Mouse (Mus musculus) intestine, embryonic 14.5 days (tissue): ENCODE data around the gene Ppp1r3g. TPM values are rescaled to one million over a fixed set of nuclear protein-coding genes. Genes with fewer than 3 reads are reported as not detected.

Source experiments
- ATAC-seq: fragments of 200-750 bp; cut with Nextera tagmentation; replicated peaks from 2 replicates; pipeline ENCODE4 v1.8.0; 2017; ENCODE audit warnings: low read depth, moderate number of reproducible peaks, moderate TSS enrichment, moderate library complexity; ENCODE audit not compliant: low FRiP score, low TSS enrichment
- DNase-seq: peaks from one replicate; pipeline ENCODE4 v3.0.0-alpha.2; 2018; ENCODE audit warnings: low spot score
- H3K27ac ChIP-seq: fragments of 300-500 bp; sonication (generic); 2 replicates; pipeline ENCODE4 v1.5.1; 2014; ENCODE audit warnings: low read depth, mild to moderate bottlenecking, control low read depth
- H3K27me3 ChIP-seq: fragments of 300-500 bp; sonication (generic); replicated peaks from 2 replicates; pipeline ENCODE4 v1.6.1; 2014; ENCODE audit warnings: low read length, control low read depth; ENCODE audit not compliant: control insufficient read depth, insufficient read depth
- H3K36me3 ChIP-seq: fragments of 300-500 bp; sonication (generic); 2 replicates; pipeline ENCODE4 v1.6.1; 2014; ENCODE audit warnings: low read length, control low read depth; ENCODE audit not compliant: control insufficient read depth, insufficient read depth
- H3K4me1 ChIP-seq: fragments of 300-500 bp; sonication (generic); replicated peaks from 2 replicates; pipeline ENCODE4 v1.6.1; 2014; ENCODE audit warnings: low read length, control low read depth, mixed read lengths; ENCODE audit not compliant: control insufficient read depth, insufficient read depth
- H3K4me2 ChIP-seq: fragments of 300-500 bp; sonication (generic); 2 replicates; pipeline ENCODE4 v1.6.1; 2014; ENCODE audit warnings: low read length
- H3K4me3 ChIP-seq: fragments of 300-500 bp; sonication (generic); 2 replicates; pipeline ENCODE4 v1.5.1; 2014; ENCODE audit warnings: low read depth, low read length, control low read depth, mixed read lengths
- H3K9ac ChIP-seq: fragments of 300-500 bp; sonication (generic); 2 replicates; pipeline ENCODE4 v1.6.1; 2014; ENCODE audit warnings: mild to moderate bottlenecking, low read length
- H3K9me3 ChIP-seq: fragments of 300-500 bp; sonication (generic); 2 replicates; pipeline ENCODE4 v1.6.1; 2016; ENCODE audit warnings: low read length, control low read depth; ENCODE audit not compliant: control insufficient read depth
- WGBS: fragments of 180-500 bp; shearing (Covaris S2); extraction: QIAGEN DNeasy Blood & Tissue Kit; methylation state at CpG from one replicate; pipeline ENCODE4 v1.1.7; 2014; 5-methylcytosine and 5-hydroxymethylcytosine counted together
- polyA plus RNA-seq: library from polyadenylated mRNA; unstranded; fragments of >200 nt; fragmentation: Nextera tagmentation; extraction: Ambion mirVana; gene quantifications from 2 replicates; pipeline ENCODE4 v1.2.1, GENCODE M21; 2014

Gene Ppp1r3g
- polyA plus RNA-seq: 0.96 and 1.6 TPM in 2 replicates

GRCm38 (mm10) chr13:35958539-35958938, at the start of gene Ppp1r3g:
TSS of gene Ppp1r3g (plus strand) at chr13:35958839.
- DNase-seq (no peak), ATAC-seq (no peak)
- Histone ChIP-seq H3K9me3 (no peaks in the 10 kb centered on the region), H3K9ac (no peak within 1 kb of the TSS), H3K36me3 (no peaks in the 10 kb centered on the region), H3K27me3 (no peaks in the 10 kb centered on the region), H3K4me3 (no peak within 1 kb of the TSS), H3K27ac (no peak within 1 kb of the TSS), H3K4me2 (no peak within 1 kb of the TSS), H3K4me1 (no peaks in the 10 kb centered on the region)
- 100% methylated on average over 1 of the region's 1 CpGs for WGBS

GRCm38 (mm10) chr13:35911476-35911875, 47.2 kb upstream of the Ppp1r3g start:
- no peaks in the 10 kb centered on the region for H3K36me3 ChIP-seq
- H3K4me1 ChIP-seq: no peaks in the 10 kb centered on the region
- no peak overlapping the region for H3K4me3 ChIP-seq
- 0 out of 2 replicates have a peak, but pooled peaks cover 2% of the 10 kb centered on the region for H3K9me3 ChIP-seq
- 86% methylated on average over 1 of the region's 1 CpGs for WGBS
- H3K4me2 ChIP-seq: no peak overlapping the region
- ATAC-seq (no peak), DNase-seq (no peak)
- H3K27ac ChIP-seq: no peak overlapping the region
- H3K27me3 ChIP-seq: no peaks in the 10 kb centered on the region
- no peak overlapping the region for H3K9ac ChIP-seq

- 81% methylated on average over 2 of the region's 2 CpGs for WGBS
- no peak overlapping the region for H3K4me2 ChIP-seq
- no peak overlapping the region for H3K27ac ChIP-seq
- peaks cover 7% of the 10 kb centered on the region for H3K9me3 ChIP-seq
- H3K36me3 ChIP-seq: no peaks in the 10 kb centered on the region
- H3K27me3 ChIP-seq: no peaks in the 10 kb centered on the region
- no peak overlapping the region for H3K4me3 ChIP-seq
- DNase-seq (no peak), ATAC-seq (no peak)
- H3K9ac ChIP-seq: no peak overlapping the region
- H3K4me1 ChIP-seq: no peaks in the 10 kb centered on the region
Observed at GRCm38 (mm10) chr13:35937991-35938390, 20.6 kb upstream of the Ppp1r3g start.

GRCm38 (mm10) chr13:35939871-35940665, 18.6 kb upstream of the Ppp1r3g start:
- peaks cover 2% of the 10 kb centered on the region; the same call in 1 of the 2 replicates for H3K9me3 ChIP-seq
- H3K27me3 ChIP-seq: no peaks in the 10 kb centered on the region
- H3K9ac ChIP-seq: no peak overlapping the region
- WGBS: 57% methylated on average over 18 of the region's 18 CpGs
- H3K4me3 ChIP-seq: no peak overlapping the region
- ATAC-seq (no peak), DNase-seq (no peak)
- H3K4me1 ChIP-seq: no peaks in the 10 kb centered on the region
- no peak overlapping the region for H3K27ac ChIP-seq
- H3K36me3 ChIP-seq: no peaks in the 10 kb centered on the region
- H3K4me2 ChIP-seq: no peak overlapping the region

GRCm38 (mm10) chr13:35940934-35941333, 17.7 kb upstream of the Ppp1r3g start:
- H3K9ac ChIP-seq: no peak overlapping the region
- no peaks in the 10 kb centered on the region for H3K9me3 ChIP-seq
- no peak overlapping the region for H3K27ac ChIP-seq
- WGBS: 81% methylated on average over 5 of the region's 5 CpGs
- ATAC-seq: no peak
- H3K4me2 ChIP-seq: no peak overlapping the region
- no peaks in the 10 kb centered on the region for H3K4me1 ChIP-seq
- H3K36me3 ChIP-seq: no peaks in the 10 kb centered on the region
- H3K27me3 ChIP-seq: no peaks in the 10 kb centered on the region
- H3K4me3 ChIP-seq: no peak overlapping the region
- DNase-seq: no peak

- WGBS: 70% methylated on average over 20 of the region's 20 CpGs
- no peak overlapping the region for H3K4me2 ChIP-seq
- H3K27ac ChIP-seq: no peak overlapping the region
- no peaks in the 10 kb centered on the region for H3K27me3 ChIP-seq
- H3K4me3 ChIP-seq: no peak overlapping the region
- DNase-seq (no peak), ATAC-seq (no peak)
- no peaks in the 10 kb centered on the region for H3K36me3 ChIP-seq
- no peaks in the 10 kb centered on the region for H3K9me3 ChIP-seq
- no peak overlapping the region for H3K9ac ChIP-seq
- no peaks in the 10 kb centered on the region for H3K4me1 ChIP-seq
Observed at GRCm38 (mm10) chr13:35946659-35947353, 11.8 kb upstream of the Ppp1r3g start.

DNA sequence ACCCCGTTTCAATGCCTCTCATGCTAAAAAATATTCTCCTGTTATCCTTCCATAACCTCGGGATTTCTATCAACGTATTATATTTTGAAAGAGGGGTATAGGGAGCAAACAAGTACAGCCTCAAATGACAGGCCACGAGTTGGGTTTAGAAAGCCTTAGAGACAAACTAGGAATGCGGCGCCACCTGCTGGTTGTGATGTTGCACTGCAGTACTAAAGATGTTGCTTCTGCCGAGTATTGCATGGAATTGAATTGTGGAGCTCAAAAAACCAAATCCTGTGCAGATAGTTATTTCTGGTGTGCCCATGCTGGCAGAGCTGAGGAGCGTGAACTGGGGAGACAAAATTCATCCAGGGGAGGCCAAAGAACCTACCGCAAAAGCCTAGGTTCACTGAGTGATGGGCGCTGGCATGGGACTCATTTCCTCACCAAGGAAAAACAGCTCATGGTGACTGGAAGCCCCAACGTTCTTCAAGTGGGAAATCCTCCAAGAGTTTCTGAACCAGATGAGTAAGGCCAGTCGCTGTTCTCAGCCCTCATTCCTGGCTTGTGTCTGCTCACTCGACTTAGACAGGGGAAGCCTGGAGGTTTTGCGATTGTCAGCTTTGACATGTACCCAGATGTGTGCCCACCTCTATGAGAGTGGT, 11.2 kb upstream of the Ppp1r3g start:
- DNase-seq (peak; percentile 91), ATAC-seq (no peak)
- WGBS: 25% methylated on average over 14 of the region's 14 CpGs
- no peaks in the 10 kb centered on the region for H3K36me3 ChIP-seq
- no peaks in the 10 kb centered on the region for H3K4me1 ChIP-seq
- no peaks in the 10 kb centered on the region for H3K9me3 ChIP-seq
- H3K4me2 ChIP-seq: no peak overlapping the region
- H3K27ac ChIP-seq: no peak overlapping the region
- no peak overlapping the region for H3K9ac ChIP-seq
- no peak overlapping the region for H3K4me3 ChIP-seq
- no peaks in the 10 kb centered on the region for H3K27me3 ChIP-seq

DNA sequence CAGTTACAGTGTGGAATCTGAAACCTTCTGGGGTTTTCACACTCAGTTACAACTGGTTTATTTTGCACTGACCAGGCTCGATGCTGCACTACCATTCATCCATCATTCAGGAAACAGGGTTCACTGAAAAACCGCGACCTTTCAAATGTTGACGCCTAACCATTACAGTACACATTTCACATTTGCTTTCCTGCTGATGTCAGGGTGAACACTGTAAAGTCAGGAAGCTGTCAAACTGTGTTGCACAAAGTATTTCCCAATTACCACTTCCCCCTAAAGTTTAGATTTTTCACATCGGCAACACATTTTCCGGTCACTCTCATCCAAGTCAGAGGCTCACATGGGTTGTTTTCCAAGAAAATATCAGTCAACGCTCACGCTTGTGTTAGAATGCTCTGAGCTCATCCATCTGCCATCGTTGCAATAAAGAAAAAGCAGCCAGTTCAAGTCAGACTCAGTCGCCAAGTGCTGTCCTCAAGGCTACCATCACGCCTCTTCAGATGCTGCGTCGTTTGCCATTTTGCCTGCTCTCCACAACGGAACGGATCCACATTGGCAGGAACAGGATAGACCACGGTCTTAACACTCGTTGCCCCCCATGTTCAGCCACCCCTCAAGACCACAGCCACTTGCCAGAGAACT, 8.7 kb upstream of the Ppp1r3g start:
- Histone ChIP-seq H3K4me3 (no peak overlapping the region), H3K4me2 (no peak overlapping the region), H3K36me3 (no peaks in the 10 kb centered on the region), H3K9me3 (no peaks in the 10 kb centered on the region), H3K4me1 (no peaks in the 10 kb centered on the region), H3K9ac (no peak overlapping the region), H3K27me3 (no peaks in the 10 kb centered on the region), H3K27ac (no peak overlapping the region)
- no peak for ATAC-seq
- DNase-seq: no peak
- WGBS: 70% methylated on average over 17 of the region's 17 CpGs
